Mouse (Mus musculus): ENCODE data around the gene Rprd2. TPM values are rescaled to one million over a fixed set of nuclear protein-coding genes. Genes with fewer than 3 reads are reported as not detected.
A peak's percentile ranks its signal among the peaks of the same experiment; 100 is the strongest.
"Not testable (repeated sequence)": the region's sequence is repeated elsewhere in the genome, so short reads cannot be mapped to it uniquely, and the experiment has no call there.

The Rprd2 gene
- polyA plus RNA-seq, 1 experiment from 2014 or later = 28.3 TPM

DNA sequence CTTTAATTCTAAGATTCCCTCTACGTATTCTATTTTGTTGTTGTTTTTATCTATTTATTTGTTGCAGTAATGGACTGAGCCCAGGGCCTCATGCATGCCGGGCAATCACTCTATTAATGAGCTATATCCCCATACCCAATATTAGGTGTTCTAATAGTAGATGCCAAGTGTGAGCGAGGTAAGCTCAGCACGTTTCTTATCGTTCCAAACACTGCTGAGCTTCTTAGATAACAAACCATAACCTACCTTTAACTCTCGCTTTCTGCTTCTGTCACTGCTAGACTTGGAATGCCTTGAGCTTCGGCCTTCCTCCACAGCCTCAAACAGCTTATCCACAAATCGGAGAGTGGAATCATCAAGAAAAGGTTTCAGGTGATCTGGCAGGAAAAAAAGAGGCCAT lies 32.7 kb upstream of the Rprd2 start:
- 98% methylated on average over 8 of the region's 8 CpGs for WGBS
- ATAC-seq (ENCODE audit: low FRiP score) = no peak
- Histone ChIP-seq H3K27ac (no peak overlapping the region), H3K4me2 (replicated peaks) (no peak overlapping the region), H3K4me3 (no peak overlapping the region), H3K9ac (no peak overlapping the region), H3K4me1 (peaks cover 9% of the 10 kb centered on the region), H3K9me3 (replicated peaks) (no peaks in the 10 kb centered on the region), H3K36me3 (peaks cover 67% of the 10 kb centered on the region), H3K27me3 (no peaks in the 10 kb centered on the region)

DNA sequence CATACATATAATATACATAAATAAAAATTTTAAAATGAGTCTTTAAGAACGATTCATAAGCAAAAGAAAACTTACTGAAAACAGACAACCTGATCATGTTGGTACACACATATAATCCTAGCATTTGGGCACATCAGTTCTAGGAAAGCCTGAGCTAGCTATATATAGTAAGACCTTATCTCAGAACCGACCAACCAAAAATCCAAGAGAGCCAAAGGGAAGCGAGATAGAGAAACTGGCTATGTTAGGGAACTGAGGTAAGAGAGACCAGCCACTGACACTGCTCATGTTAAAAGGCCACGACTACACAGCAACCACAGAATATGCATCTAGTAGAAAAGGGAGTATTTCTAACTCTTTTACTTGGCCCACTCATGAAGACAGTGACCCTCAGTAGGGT lies 31.9 kb upstream of the Rprd2 start:
- Histone ChIP-seq H3K36me3 (peaks cover 73% of the 10 kb centered on the region), H3K4me1 (peaks cover 5% of the 10 kb centered on the region), H3K9me3 (replicated peaks) (no peaks in the 10 kb centered on the region), H3K27ac (no peak overlapping the region), H3K4me3 (no peak overlapping the region), H3K27me3 (no peaks in the 10 kb centered on the region), H3K4me2 (replicated peaks) (no peak overlapping the region), H3K9ac (no peak overlapping the region)
- no peak for ATAC-seq (ENCODE audit: low FRiP score)
- WGBS = 89% methylated on average over 4 of the region's 4 CpGs

DNA sequence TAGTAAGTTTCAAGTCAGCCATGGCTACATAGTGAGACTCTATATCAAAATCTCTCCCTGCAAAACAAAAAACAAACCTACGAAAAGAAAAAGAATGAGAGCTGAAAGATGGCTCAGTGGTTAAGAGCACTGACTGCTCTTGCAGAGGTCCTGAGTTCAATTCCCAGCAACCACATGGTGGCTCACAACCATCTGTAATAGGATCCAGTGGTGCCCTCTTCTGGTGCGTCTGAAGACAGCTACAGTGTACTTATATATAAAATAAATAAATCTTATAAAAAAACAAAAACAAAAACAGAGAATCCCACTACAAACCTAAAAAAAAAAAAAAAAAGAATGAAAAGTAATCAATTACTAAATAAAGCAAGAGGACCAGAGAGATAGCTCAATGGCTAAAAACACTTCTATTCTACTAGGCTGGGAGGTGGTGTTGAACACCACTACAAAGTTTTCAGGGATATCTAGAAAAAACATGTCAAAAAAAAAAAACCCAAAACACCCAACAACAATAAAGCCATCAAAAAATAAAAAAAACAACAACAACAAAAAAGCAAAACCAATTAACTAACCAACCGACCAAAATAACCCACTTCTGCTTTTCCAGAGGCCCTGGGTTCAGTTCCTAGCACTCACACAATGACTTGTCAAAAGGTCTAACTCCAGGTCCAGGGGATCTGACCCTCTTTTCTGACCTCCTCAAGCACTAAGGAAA lies 24.0 kb upstream of the Rprd2 start:
- H3K4me1 ChIP-seq = no peaks in the 10 kb centered on the region
- H3K27ac ChIP-seq = no peak overlapping the region
- H3K36me3 ChIP-seq = peaks cover 82% of the 10 kb centered on the region
- H3K9ac ChIP-seq = no peak overlapping the region
- no peak overlapping the region for H3K4me3 ChIP-seq
- no peak overlapping the region for H3K4me2 ChIP-seq (replicated peaks)
- WGBS = 93% methylated on average over 3 of the region's 3 CpGs
- no peak for ATAC-seq (ENCODE audit: low FRiP score)
- no peaks in the 10 kb centered on the region for H3K27me3 ChIP-seq
- no peaks in the 10 kb centered on the region for H3K9me3 ChIP-seq (replicated peaks)

DNA sequence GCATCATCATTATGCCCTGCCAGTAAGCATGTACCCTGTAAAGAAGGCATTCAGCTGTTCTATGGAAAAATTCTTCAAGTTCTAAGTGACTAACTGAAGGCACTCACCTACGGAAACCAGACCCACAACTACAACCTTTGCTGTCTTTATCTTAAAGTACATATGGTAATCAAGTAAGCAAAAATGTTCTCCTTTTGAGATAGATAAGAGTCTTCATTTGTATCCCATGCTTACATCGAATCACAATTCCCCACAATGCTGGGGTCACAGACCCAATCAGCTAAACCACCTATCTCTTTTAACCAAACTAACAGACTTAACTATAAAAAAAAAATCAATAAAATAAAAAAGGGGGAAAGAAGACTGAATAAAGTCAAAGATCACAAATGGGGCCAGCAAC lies 20.6 kb upstream of the Rprd2 start:
- Histone ChIP-seq H3K27ac (no peak overlapping the region), H3K4me1 (no peaks in the 10 kb centered on the region), H3K27me3 (no peaks in the 10 kb centered on the region), H3K4me2 (replicated peaks) (no peak overlapping the region), H3K9me3 (replicated peaks) (no peaks in the 10 kb centered on the region), H3K36me3 (peaks cover 75% of the 10 kb centered on the region), H3K9ac (no peak overlapping the region), H3K4me3 (no peak overlapping the region)
- 93% methylated on average over 2 of the region's 2 CpGs for WGBS
- ATAC-seq (ENCODE audit: low FRiP score) = no peak

DNA sequence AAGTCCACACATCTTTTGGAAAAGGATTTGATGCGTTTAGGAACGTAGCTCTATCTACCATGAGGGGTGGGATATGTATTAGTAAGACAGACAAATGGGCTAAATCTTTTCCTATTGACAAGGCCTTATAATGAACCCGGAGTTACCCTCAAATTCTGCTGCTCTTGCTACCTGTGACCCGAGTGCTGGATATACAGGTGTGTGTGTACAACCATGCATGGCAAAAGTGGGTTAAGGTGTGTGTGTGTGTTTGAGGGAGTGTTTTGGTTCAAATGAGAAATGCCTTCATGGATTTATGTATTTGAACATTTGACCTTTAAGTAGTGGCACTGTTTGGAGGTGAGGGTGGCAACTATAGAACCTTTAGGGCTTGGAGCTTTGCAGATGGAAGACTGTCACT lies 10.4 kb upstream of the Rprd2 start:
- no peak for ATAC-seq (ENCODE audit: low FRiP score)
- no peaks in the 10 kb centered on the region for H3K27me3 ChIP-seq
- no peak overlapping the region for H3K4me2 ChIP-seq (replicated peaks)
- peaks cover 61% of the 10 kb centered on the region for H3K36me3 ChIP-seq
- H3K4me1 ChIP-seq = no peaks in the 10 kb centered on the region
- H3K27ac ChIP-seq = no peak overlapping the region
- no peak overlapping the region for H3K4me3 ChIP-seq
- no peaks in the 10 kb centered on the region for H3K9me3 ChIP-seq (replicated peaks)
- 94% methylated on average over 4 of the region's 4 CpGs for WGBS
- no peak overlapping the region for H3K9ac ChIP-seq

DNA sequence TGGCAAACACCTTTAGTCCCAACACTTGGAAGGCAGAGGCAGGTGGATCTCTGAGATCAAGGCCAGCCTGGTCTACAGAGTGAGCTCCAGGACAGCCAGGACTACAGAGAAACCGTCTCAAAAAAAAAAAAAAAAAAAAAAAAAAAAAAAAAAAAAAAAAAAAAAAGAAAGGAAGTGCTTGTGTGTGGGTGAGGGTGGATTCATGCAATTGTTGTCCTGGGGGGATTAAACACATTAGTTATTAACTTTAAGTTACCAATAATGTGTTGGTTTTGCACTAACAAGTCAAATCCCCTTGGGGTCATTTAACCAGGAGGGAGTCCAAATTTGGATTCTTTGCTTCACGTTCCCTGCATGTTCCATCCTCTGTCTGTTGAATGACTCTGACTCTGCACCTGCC lies 7.6 kb upstream of the Rprd2 start:
- no peaks in the 10 kb centered on the region for H3K4me1 ChIP-seq
- H3K27me3 ChIP-seq = no peaks in the 10 kb centered on the region
- no peak overlapping the region for H3K4me3 ChIP-seq
- H3K9ac ChIP-seq = no peak overlapping the region
- ATAC-seq (ENCODE audit: low FRiP score) = no peak
- H3K36me3 ChIP-seq = peaks cover 37% of the 10 kb centered on the region
- H3K4me2 ChIP-seq (replicated peaks) = no peak overlapping the region
- no peak overlapping the region for H3K27ac ChIP-seq
- H3K9me3 ChIP-seq (replicated peaks) = no peaks in the 10 kb centered on the region
- WGBS = 71% methylated on average over 2 of the region's 2 CpGs

DNA sequence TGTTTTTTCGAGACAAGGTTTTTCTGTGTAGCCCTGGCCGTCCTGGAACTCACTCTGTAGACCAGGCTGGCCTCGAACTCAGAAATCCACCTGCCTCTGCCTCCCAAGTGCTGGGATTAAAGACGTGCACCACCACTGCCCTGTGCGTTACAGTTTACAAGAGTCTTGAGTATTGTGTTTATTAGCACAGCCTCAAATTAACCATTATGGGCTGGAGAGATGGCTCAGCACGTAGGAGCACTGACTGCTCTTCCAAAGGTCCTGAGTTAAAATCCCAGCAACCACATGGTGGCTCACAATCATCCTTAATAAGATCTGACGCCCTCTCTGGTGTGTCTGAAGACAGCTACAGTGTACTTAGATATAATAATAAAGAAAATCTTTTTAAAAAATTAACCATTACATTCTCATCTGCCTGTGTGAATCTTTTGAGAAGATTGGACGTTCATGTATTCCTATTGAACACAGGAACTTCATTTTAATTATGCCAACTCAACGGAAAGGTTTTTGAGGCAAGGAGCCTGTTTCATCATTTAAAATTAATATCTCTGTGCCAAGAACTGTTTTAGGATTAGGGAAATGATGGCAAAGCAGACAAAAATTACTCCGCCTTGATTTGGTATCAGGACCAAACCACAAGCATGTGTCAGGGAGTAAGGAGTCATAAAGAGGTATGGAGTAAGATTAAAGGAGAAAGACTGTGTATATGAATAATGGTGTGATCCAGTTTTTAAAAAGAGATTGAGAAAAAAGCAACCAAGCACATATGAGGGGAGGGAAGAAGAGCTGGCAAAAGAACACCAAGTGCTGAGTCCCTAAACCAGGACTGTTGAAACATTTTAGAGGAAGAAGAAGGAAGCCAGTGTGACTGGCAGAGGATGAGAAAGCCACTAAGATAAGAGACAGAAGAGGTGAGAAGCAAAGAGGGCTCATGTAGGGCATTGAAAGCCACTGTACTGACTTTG lies 1.7 kb upstream of the Rprd2 start:
- 0 out of 2 replicates have a peak, but pooled peaks have one; percentile 5 for ATAC-seq (ENCODE audit: low FRiP score)
- WGBS = 47% methylated on average over 10 of the region's 10 CpGs
- H3K9ac ChIP-seq = peak overlapping the region; percentile 76

DNA sequence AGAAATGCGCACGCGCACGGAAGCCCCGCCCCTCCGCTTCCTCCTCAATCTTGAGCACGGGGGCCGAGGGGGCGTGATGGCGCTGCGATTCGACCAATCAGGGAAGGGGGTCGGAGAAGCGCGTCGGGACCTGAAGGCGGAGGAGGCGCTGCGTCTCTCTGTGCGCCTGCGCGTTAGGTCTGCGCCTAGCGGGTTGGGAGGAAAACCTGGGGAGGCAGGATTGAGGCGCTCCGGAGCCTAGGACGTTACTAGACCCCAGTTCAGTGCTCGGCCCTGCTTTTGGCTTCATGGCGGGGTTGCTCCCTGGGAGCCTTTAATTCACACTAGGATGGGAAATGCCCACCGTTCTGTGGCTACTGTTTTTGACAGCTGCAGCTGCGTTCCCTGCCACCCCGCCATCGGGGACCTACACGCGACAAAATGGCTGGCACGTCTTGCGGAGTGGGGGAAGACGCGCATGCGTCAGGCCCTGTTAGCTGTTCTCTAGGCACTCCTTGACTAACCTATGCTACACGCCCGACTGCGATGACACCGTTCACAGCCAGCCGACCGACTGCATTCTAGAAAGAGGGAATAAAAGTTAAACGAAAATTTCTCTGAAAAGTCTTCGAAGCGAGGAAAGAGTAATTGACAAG lies 805 bp upstream of the Rprd2 start:
- H3K27ac ChIP-seq = peak overlapping the region; percentile 100
- H3K9me3 ChIP-seq (replicated peaks) = no peaks in the 10 kb centered on the region
- H3K4me1 ChIP-seq = peaks cover 27% of the 10 kb centered on the region
- peak overlapping the region; percentile 58 for H3K4me2 ChIP-seq (replicated peaks)
- H3K9ac ChIP-seq = peak overlapping the region; percentile 76
- ATAC-seq (ENCODE audit: low FRiP score) = peak; percentile 97
- under 1% methylated on average over 48 of the region's 49 CpGs for WGBS
- peak overlapping the region; percentile 79 for H3K4me3 ChIP-seq
- H3K36me3 ChIP-seq = no peaks in the 10 kb centered on the region
- H3K27me3 ChIP-seq = no peaks in the 10 kb centered on the region

More for the DNA sequence above, 1.7 kb upstream of the Rprd2 start:
- Histone ChIP-seq H3K4me3 (peak overlapping the region; percentile 79), H3K27ac (peak overlapping the region; percentile 100), H3K36me3 (no peaks in the 10 kb centered on the region), H3K4me1 (peaks cover 26% of the 10 kb centered on the region), H3K27me3 (no peaks in the 10 kb centered on the region), H3K4me2 (replicated peaks) (peak overlapping the region; percentile 58), H3K9me3 (replicated peaks) (no peaks in the 10 kb centered on the region)

DNA sequence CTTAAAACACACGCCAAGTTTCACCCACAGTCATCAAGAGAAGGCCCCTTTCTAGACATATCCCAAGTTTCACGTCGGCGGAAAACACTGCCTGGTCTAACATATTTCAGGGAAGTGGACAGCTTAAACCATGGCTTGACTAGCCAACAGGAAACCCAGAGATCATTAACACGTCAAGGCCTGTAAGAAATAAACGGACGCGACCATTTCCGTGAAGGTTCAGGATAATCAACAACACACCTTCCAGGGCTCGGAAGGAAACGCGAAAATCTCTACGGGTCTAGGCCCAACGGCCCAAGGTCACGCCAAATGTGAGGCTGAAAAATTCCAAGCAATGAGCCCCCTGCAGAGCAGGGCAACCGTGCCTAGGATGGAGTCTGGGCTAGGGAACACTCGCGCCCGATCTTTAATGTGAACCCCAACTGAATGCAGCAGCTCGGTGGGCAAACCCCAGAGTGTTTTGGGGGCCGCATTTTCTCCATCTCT lies 594 bp downstream of the Rprd2 start:
- Histone ChIP-seq H3K27me3 (no peaks in the 10 kb centered on the region), H3K9me3 (replicated peaks) (no peaks in the 10 kb centered on the region), H3K4me3 (peak overlapping the region; percentile 79), H3K9ac (peak overlapping the region; percentile 95), H3K36me3 (no peaks in the 10 kb centered on the region), H3K4me2 (replicated peaks) (peak overlapping the region; percentile 71), H3K27ac (peak overlapping the region; percentile 100), H3K4me1 (peaks cover 27% of the 10 kb centered on the region)
- ATAC-seq (ENCODE audit: low FRiP score) = peak; percentile 8
- 0% methylated on average over 21 of the region's 21 CpGs for WGBS

DNA sequence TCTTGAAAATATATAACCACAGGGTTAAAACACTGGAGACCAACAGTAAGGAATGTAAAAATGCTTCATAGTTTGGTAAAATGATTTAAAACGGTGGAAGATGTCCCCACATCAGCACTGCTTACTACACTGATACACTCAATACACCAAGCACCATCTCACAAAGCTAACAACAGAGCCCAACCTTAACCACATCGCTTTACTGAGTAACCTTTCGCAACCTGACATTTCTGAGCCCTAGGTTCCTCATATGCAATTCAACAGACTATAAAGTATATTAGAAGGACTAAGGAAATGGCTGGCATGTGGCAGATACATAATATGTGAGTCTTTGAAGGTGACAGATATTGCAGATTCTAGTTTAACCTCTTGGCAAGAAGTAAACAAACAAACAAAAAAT lies 2.0 kb downstream of the Rprd2 start:
- H3K36me3 ChIP-seq = no peaks in the 10 kb centered on the region
- no peak overlapping the region for H3K27ac ChIP-seq
- no peak for ATAC-seq (ENCODE audit: low FRiP score)
- H3K9ac ChIP-seq = no peak overlapping the region
- peaks cover 27% of the 10 kb centered on the region for H3K4me1 ChIP-seq
- 89% methylated on average over 3 of the region's 3 CpGs for WGBS
- H3K27me3 ChIP-seq = no peaks in the 10 kb centered on the region
- no peaks in the 10 kb centered on the region for H3K9me3 ChIP-seq (replicated peaks)
- H3K4me3 ChIP-seq = 0 out of 2 replicates have a peak overlapping the region, but pooled peaks have one; percentile 9
- H3K4me2 ChIP-seq (replicated peaks) = peak overlapping the region; percentile 71

DNA sequence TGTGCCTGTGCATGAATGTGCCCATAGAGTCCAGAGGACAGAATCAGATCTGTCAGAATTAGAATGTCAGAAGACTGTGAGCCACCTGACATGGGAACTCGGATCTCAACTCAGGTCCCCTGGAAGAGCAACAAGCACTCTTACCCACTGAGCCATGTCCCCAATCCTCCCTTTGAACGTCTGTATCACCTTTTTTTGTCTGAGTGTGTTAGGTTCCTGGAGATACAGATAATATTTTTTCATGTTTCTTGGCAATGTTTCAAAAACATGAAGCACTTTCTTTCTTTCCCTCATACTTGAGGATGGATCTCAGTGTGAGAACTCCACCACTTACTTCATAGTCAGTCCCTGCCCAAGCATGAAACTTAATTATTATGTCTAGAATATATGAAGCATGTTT lies 10.3 kb downstream of the Rprd2 start:
- H3K27ac ChIP-seq = no peak overlapping the region
- no peak for ATAC-seq (ENCODE audit: low FRiP score)
- 64% methylated on average over 2 of the region's 2 CpGs for WGBS
- no peak overlapping the region for H3K4me2 ChIP-seq (replicated peaks)
- H3K9ac ChIP-seq = no peak overlapping the region
- H3K4me1 ChIP-seq = no peaks in the 10 kb centered on the region
- H3K9me3 ChIP-seq (replicated peaks) = no peaks in the 10 kb centered on the region
- no peaks in the 10 kb centered on the region for H3K27me3 ChIP-seq
- no peak overlapping the region for H3K4me3 ChIP-seq
- H3K36me3 ChIP-seq = peaks cover 14% of the 10 kb centered on the region

DNA sequence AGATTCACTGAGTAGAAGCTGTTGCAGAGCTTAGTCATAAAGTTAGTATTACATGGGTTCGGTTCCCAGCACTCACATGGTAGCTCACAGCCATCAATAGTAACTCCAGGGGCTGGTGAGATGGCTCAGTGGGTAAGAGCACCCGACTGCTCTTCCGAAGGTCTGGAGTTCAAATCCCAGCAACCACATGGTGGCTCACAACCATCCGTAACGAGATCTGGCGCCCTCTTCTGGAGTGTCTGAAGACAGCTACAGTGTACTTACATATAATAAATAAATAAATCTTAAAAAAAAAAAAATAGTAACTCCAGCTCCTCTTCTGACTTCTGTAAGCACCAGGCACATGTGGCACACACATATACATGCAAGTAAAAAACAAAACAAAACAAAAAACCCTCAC lies 11.0 kb downstream of the Rprd2 start:
- H3K4me3 ChIP-seq; H3K9ac ChIP-seq; H3K4me1 ChIP-seq; ATAC-seq (ENCODE audit: low FRiP score); H3K9me3 ChIP-seq (replicated peaks); H3K4me2 ChIP-seq (replicated peaks); H3K27ac ChIP-seq; H3K27me3 ChIP-seq: not testable (repeated sequence)
- WGBS = 99% methylated on average over 3 of the region's 6 CpGs
- peaks cover 14% of the 10 kb centered on the region for H3K36me3 ChIP-seq

Measured in hindbrain, embryonic 12.5 days (tissue).